Mouse (Mus musculus) brain, embryonic 14.5 days (tissue): ENCODE measurements around the gene H2-Q2.
"Not testable (repeated sequence)": the region's sequence is repeated elsewhere in the genome, so short reads cannot be mapped to it uniquely, and the experiment has no call there.

Experiments
- CTCF ChIP-seq: fragments of 200-500 bp; IDR thresholded peaks from 2 replicates; pipeline ENCODE4 v1.5.1; 2012; ENCODE audit warnings: inconsistent platforms, mild to moderate bottlenecking, moderate library complexity, borderline replicate concordance; ENCODE audit not compliant: insufficient read depth, insufficient read length; ENCODE audit errors: extremely low read depth
- POLR2A ChIP-seq: fragments of 200-500 bp; IDR thresholded peaks from 2 replicates; pipeline ENCODE4 v1.6.1; 2012; ENCODE audit warnings: mild to moderate bottlenecking, inconsistent platforms, borderline replicate concordance; ENCODE audit not compliant: poor library complexity, insufficient read depth, insufficient read length, severe bottlenecking; ENCODE audit errors: extremely low read depth

GRCm38 (mm10) chr17:35353275-35353674, 11.2 kb downstream of the H2-Q2 start:
- TF ChIP-seq CTCF, POLR2A: not testable (repeated sequence)
